Mouse (Mus musculus): ENCODE results near the gene Tprkb. TPM values are rescaled to one million over a fixed set of nuclear protein-coding genes. Genes with fewer than 3 reads are reported as not detected.
"Not testable (repeated sequence)": the region's sequence is repeated elsewhere in the genome, so short reads cannot be mapped to it uniquely, and the experiment has no call there.

Tprkb gene
- polyA plus RNA-seq, 1 experiment from 2014 or later: 35.9 TPM

DNA sequence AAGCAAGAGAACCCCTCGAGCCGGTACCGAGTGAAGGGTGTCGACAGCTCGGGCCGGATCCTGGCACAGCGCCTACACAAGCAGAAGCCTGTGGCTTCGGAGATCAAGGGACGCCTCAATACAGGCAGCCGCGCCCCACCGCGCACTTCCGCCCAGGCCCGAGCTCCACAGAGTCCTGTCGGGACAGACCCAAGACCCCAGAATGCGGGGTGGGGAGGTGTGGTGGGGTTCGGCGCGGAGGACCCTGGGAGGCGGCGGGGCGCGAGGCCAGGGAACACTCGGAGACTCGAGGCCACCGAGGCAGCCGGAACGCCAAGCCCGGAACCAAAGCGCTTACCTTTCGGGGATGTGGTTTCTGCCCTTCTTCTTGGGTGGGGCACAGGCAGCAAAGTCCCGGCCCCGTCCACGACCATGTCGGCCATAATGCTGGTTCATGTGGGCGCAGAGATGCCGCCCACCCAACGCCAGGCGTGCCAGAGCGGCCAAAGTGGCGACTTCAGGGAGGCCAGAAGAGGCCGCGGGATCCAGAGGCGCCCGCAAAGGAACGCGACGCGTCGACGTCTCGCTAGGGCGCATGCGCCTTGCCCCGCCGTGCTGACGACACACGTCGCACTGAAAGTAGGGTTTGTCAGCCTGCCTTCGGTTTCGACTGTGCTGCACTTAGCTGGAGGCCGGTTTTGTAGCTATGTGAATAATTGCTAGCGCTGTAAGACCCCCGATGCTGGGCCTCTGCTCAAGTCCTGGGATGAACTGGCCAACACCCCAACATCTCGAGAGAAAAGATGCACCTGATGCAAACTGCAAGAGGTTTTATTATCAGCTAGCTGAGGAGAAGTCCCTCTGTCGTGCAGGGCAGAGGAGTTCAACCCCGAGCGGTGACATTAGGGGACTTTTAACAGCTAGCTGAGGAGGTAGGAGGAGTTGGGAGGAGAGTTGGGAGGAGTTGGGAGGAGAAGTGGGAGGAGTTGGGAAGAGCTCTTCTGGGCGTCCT lies 49.7 kb downstream of the Tprkb start, which contains the start of gene Dusp11:
Dusp11 (minus strand) TSS at position 567 of the 991 bp plus-strand sequence.
- under 1% methylated on average over 70 of the region's 70 CpGs for whole genome bisulfite sequencing
- H3K36me3 ChIP-seq: peaks cover 30% of the 10 kb centered on the region
- peak; percentile 96 for DNase-seq (ENCODE audit: low spot score)

DNA sequence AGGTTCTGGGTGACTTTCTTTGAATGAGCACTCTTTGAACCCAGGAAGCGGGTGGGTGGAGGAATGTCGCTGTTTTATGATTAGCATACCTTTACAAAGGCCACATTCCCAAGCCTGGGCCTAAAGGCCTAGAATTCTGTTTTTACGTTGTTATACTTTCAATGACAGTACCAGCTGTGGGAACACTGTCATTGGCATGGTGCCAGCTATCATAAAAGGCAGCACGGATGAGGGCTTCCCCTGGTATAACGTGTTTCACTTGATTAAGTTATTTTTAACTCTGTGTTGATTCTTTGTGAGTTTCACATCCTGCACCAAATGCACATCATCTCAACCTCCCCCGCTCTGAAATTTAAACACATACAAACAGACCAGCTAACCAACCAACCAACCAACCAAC lies 54.4 kb downstream of the Tprkb start:
- not testable (repeated sequence) for H3K27ac ChIP-seq (replicated peaks); H3K9me3 ChIP-seq (replicated peaks); H3K4me1 ChIP-seq; DNase-seq (ENCODE audit: low spot score); H3K4me3 ChIP-seq; H3K27me3 ChIP-seq (ENCODE audit: low read depth, poor library complexity, severe bottlenecking); H3K36me3 ChIP-seq
- WGBS: 65% methylated on average over 6 of the region's 6 CpGs

More for the DNA sequence above, 49.7 kb downstream of the Tprkb start, which contains the start of gene Dusp11:
- no peaks in the 10 kb centered on the region for H3K27me3 ChIP-seq (ENCODE audit: low read depth, poor library complexity, severe bottlenecking)
- H3K4me3 ChIP-seq: peak within 1 kb of the TSS; percentile 95
- peak within 1 kb of the TSS; percentile 96 for H3K27ac ChIP-seq (replicated peaks)
- H3K4me1 ChIP-seq: peaks cover 11% of the 10 kb centered on the region
- no peaks in the 10 kb centered on the region for H3K9me3 ChIP-seq (replicated peaks)

DNA sequence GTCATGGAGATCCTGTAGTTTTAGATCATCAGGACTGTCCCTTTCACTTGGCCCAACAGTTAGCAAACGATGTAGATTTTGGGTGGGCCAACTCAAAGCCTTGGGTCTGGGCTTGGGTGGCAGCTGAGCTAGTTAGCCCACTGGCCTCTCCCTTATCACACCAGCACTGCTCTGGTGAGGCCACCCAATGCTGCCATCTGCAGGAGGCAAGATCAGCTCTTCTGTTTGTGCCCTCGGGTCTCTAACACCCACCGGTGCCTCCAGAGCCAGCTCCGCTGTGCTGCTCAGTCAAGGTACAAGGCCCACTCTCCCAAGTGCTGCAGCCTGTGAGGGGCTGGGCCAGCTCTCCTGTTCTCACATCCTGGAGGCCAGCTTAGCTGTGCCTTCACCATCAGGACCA lies 55.0 kb downstream of the Tprkb start:
- Histone ChIP-seq H3K36me3 (no peaks in the 10 kb centered on the region), H3K27me3 (ENCODE audit: low read depth, poor library complexity, severe bottlenecking) (no peaks in the 10 kb centered on the region), H3K4me3 (no peak overlapping the region), H3K27ac (replicated peaks) (no peak overlapping the region), H3K4me1 (peaks cover 4% of the 10 kb centered on the region), H3K9me3 (replicated peaks) (no peaks in the 10 kb centered on the region)
- WGBS: 83% methylated on average over 4 of the region's 4 CpGs
- DNase-seq (ENCODE audit: low spot score): no peak

DNA sequence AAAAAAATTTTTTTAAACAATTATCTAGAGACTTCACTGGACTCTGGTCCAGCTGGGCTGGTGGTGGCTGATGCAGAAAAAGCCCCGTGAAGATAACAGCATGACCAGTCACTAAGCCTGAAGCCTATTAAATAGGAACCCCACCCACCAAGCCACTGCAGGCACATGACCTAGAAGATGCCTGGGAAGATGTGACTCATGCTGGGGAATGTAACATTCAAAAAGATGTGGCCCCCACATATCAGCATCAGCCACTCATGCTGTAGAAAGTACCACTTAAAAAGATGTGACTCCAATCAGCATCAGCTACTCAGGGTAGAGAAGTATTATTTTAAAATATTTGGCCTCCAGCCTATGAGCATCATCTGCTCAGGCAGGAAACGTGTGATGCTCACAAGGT lies 58.2 kb downstream of the Tprkb start:
- WGBS: 66% methylated on average over 2 of the region's 2 CpGs
- Histone ChIP-seq H3K36me3 (no peaks in the 10 kb centered on the region), H3K27me3 (ENCODE audit: low read depth, poor library complexity, severe bottlenecking) (no peaks in the 10 kb centered on the region), H3K9me3 (replicated peaks) (no peaks in the 10 kb centered on the region), H3K4me3 (no peak overlapping the region), H3K27ac (replicated peaks) (no peak overlapping the region), H3K4me1 (no peaks in the 10 kb centered on the region)
- DNase-seq (ENCODE audit: low spot score): no peak

DNA sequence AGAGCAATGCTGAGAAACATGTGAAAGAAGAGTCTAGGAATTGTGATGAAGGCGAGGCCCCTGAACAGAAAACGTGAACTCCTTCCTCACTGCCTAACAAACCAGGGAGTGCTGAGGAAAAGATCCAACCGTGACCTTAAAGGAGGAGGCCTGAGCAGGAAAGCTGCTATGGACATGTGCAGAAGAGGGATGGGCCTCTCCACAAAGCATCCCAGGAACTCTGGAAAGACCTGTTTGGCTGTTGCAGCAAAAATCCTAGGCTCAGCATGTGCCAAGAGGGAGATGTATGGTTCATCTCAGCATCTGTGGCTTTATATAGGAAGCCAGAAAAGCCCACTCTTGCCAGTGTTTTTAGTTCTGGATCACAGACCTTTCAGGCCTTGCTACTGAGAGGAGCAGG lies 61.0 kb downstream of the Tprkb start:
- H3K9me3 ChIP-seq (replicated peaks): no peaks in the 10 kb centered on the region
- H3K36me3 ChIP-seq: no peaks in the 10 kb centered on the region
- no peaks in the 10 kb centered on the region for H3K4me1 ChIP-seq

DNA sequence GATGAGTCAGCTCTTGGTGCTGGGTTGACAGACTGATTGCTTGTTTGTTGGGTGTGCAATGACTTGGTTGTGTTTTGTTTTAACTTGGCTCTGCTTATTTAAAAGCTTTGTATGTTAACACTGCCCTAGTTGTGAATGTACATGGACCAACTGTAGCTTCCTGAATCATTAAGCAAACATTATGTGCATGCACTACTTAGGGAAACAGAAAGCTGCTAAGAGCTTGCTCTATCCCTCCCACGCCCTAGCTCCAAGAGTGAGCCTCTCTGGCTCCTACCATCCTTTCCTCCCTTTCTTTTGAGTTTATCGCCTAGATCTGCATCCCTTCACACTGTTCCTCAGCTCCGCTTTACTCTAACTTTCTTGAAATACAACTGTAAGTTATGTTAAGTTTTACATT lies 61.7 kb downstream of the Tprkb start:
- Histone ChIP-seq H3K27me3 (ENCODE audit: low read depth, poor library complexity, severe bottlenecking) (no peaks in the 10 kb centered on the region), H3K9me3 (replicated peaks) (0 out of 2 replicates have a peak, but pooled peaks cover under 1% of the 10 kb centered on the region), H3K4me3 (no peak overlapping the region), H3K27ac (replicated peaks) (no peak overlapping the region), H3K4me1 (no peaks in the 10 kb centered on the region), H3K36me3 (no peaks in the 10 kb centered on the region)
- DNase-seq (ENCODE audit: low spot score): no peak
- 90% methylated on average over 3 of the region's 3 CpGs for WGBS

More for the DNA sequence above, 61.0 kb downstream of the Tprkb start:
- Histone ChIP-seq H3K27me3 (ENCODE audit: low read depth, poor library complexity, severe bottlenecking) (no peaks in the 10 kb centered on the region), H3K27ac (replicated peaks) (no peak overlapping the region), H3K4me3 (no peak overlapping the region)
- DNase-seq (ENCODE audit: low spot score): no peak
- 81% methylated on average over 3 of the region's 3 CpGs for WGBS

DNA sequence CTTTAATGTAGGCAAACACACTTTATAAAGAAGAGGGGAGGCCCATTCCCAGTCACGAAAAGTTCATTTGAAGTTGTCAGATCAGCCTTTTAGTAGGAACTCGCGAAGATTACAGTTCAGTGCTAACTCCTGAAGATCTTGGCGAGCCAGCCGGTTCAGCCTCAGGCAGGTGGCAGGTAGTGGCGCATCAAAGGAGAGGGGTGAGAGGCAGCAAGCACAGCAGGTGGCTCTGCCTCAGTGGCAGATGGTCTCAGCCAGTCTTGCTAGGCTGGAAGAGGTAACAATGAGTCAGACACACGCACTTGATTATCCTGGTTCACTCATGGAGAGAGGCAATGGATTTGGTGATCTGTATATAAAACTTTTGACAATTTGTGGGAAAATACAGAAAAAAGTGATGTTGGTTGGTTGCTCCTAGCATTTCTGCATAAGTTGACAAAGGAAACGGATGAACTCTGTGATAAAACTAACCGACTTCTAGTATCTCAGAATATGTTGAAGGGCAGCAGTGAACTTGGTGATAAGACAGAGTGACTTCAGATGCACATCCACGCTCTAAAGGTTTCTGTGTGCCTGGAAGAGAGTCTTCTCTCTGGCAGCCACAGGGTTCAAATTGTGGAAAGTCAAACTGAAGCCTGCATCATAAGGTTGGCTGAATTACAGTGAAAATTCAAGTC lies 63.4 kb downstream of the Tprkb start:
- no peaks in the 10 kb centered on the region for H3K27me3 ChIP-seq (ENCODE audit: low read depth, poor library complexity, severe bottlenecking)
- DNase-seq (ENCODE audit: low spot score): no peak
- WGBS: 65% methylated on average over 10 of the region's 10 CpGs
- no peak overlapping the region for H3K4me3 ChIP-seq
- no peaks in the 10 kb centered on the region for H3K36me3 ChIP-seq
- no peak overlapping the region for H3K27ac ChIP-seq (replicated peaks)
- no peaks in the 10 kb centered on the region for H3K4me1 ChIP-seq
- H3K9me3 ChIP-seq (replicated peaks): 0 out of 2 replicates have a peak, but pooled peaks cover 4% of the 10 kb centered on the region

DNA sequence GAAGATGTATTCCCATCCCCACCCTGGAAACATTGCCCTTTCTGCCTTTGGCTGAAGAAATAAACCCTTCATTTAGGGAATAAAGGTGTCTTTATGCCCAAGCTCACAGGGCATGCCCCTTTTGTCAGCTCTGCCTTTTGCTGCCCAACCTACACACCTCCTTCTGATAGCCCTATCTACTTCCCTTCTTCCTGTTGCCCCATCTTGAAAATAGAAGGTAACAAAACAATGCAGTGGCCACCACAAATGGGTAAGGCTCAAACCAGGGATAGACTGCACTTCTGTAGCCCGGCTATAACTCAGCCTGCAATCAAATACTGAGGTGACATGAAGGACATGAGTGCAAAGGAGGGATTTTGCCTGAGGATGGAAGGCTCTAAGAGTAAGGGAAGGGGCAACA lies 64.1 kb downstream of the Tprkb start:
- no peaks in the 10 kb centered on the region for H3K27me3 ChIP-seq (ENCODE audit: low read depth, poor library complexity, severe bottlenecking)
- no peak overlapping the region for H3K4me3 ChIP-seq
- H3K36me3 ChIP-seq: no peaks in the 10 kb centered on the region
- no peak for DNase-seq (ENCODE audit: low spot score)
- 86% methylated on average over 1 of the region's 1 CpGs for WGBS
- 0 out of 2 replicates have a peak, but pooled peaks cover 4% of the 10 kb centered on the region for H3K9me3 ChIP-seq (replicated peaks)
- no peaks in the 10 kb centered on the region for H3K4me1 ChIP-seq
- no peak overlapping the region for H3K27ac ChIP-seq (replicated peaks)

DNA sequence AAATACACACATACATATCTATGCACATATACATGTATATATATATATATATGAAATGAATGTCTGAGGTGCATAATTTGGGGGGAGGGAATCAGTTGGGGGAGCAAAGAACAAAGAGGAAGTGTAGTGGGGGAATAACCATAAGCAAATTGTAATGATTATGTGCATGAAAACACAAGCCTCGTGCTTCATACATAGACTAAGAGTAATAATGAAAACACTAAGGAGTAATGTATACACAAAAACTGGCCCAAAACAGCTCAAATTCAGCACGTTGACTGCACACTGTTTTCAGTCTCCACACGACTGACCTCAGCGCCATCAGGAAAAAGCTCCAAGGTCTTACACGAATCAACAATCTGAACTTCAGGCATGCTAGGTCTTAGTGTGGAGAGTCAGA lies 64.6 kb downstream of the Tprkb start:
- DNase-seq (ENCODE audit: low spot score): no peak
- no peak overlapping the region for H3K27ac ChIP-seq (replicated peaks)

DNA sequence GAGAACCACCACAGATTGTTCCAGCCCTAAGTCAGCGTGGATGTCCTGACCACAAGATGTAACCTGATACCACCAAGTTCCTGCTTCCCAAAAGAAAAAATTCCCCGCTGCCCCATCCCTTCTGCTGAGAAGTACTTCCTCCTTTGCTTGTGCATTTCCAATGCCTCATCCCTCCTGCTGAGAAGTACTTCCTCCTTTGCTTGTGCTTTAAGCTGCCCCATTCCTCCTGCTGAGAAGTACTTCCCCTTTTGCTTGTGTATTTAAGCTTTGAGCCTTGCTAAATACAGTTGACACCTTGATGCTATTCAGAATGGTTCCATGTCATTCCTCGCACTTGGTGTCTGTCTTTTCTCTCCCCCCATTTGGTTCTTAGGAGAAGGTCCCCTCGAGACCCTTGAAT lies 67.1 kb downstream of the Tprkb start:
- not testable (repeated sequence) for H3K27ac ChIP-seq (replicated peaks); H3K9me3 ChIP-seq (replicated peaks); H3K4me1 ChIP-seq; DNase-seq (ENCODE audit: low spot score); H3K4me3 ChIP-seq; H3K36me3 ChIP-seq; H3K27me3 ChIP-seq (ENCODE audit: low read depth, poor library complexity, severe bottlenecking)
- WGBS: 79% methylated on average over 4 of the region's 4 CpGs

More for the DNA sequence above, 64.6 kb downstream of the Tprkb start:
- 94% methylated on average over 5 of the region's 5 CpGs for WGBS
- Histone ChIP-seq H3K4me1 (no peaks in the 10 kb centered on the region), H3K4me3 (no peak overlapping the region), H3K9me3 (replicated peaks) (0 out of 2 replicates have a peak, but pooled peaks cover 4% of the 10 kb centered on the region), H3K36me3 (no peaks in the 10 kb centered on the region), H3K27me3 (ENCODE audit: low read depth, poor library complexity, severe bottlenecking) (no peaks in the 10 kb centered on the region)
